Mouse (Mus musculus) testis, adult 2 months (tissue): ENCODE measurements around the gene Cyp2f2. TPM values are rescaled to one million over a fixed set of nuclear protein-coding genes. Genes with fewer than 3 reads are reported as not detected.
A peak's percentile ranks its signal among the peaks of the same experiment; 100 is the strongest.

Experiments
- H3K27ac ChIP-seq: fragments of 200-500 bp; 2 replicates; pipeline ENCODE4 v1.5.1; 2012; ENCODE audit warnings: low read depth, low read length; ENCODE audit not compliant: control insufficient read depth, insufficient read depth
- H3K27me3 ChIP-seq: fragments of 200-500 bp; 2 replicates; pipeline ENCODE4 v1.6.1; 2012; ENCODE audit warnings: mild to moderate bottlenecking, low read length, moderate library complexity; ENCODE audit not compliant: control insufficient read depth, insufficient read depth
- H3K36me3 ChIP-seq: fragments of 200-500 bp; 2 replicates; pipeline ENCODE4 v1.6.1; 2012; ENCODE audit warnings: mild to moderate bottlenecking, low read length; ENCODE audit not compliant: control insufficient read depth, insufficient read depth
- H3K4me1 ChIP-seq: fragments of 200-500 bp; 2 replicates; pipeline ENCODE4 v1.6.1; 2012; ENCODE audit warnings: low read length; ENCODE audit not compliant: control insufficient read depth, insufficient read depth
- H3K4me3 ChIP-seq: fragments of 200-500 bp; 2 replicates; pipeline ENCODE4 v1.5.1; 2012; ENCODE audit warnings: low read depth, mild to moderate bottlenecking, low read length, moderate library complexity, mixed read lengths; ENCODE audit not compliant: control insufficient read depth
- CTCF ChIP-seq: fragments of 200-500 bp; IDR thresholded peaks from 2 replicates; pipeline ENCODE4 v1.5.1; 2012; ENCODE audit warnings: low read depth, mild to moderate bottlenecking, inconsistent platforms, low read length, moderate library complexity; ENCODE audit not compliant: control insufficient read depth, insufficient read depth, insufficient replicate concordance
- POLR2A ChIP-seq: fragments of 200-500 bp; IDR thresholded peaks from 2 replicates; pipeline ENCODE4 v1.6.1; 2012; ENCODE audit warnings: low read depth, mild to moderate bottlenecking, inconsistent platforms, low read length, moderate library complexity; ENCODE audit not compliant: control insufficient read depth
- polyA plus RNA-seq: library from polyadenylated mRNA; depleted of rRNA; stranded (reverse); fragments of >200 nt; gene quantifications from 2 replicates; pipeline ENCODE4 v1.2.3, GENCODE M21; 2012

Cyp2f2 gene
- polyA plus RNA-seq, 1 experiment: 1.2 TPM

- Histone ChIP-seq H3K27ac (no peak overlapping the region), H3K36me3 (no peaks in the 10 kb centered on the region), H3K4me3 (peak overlapping the region; percentile 12; the same call in 1 of the 2 replicates), H3K4me1 (peaks cover 12% of the 10 kb centered on the region), H3K27me3 (no peaks in the 10 kb centered on the region)
- TF ChIP-seq CTCF (no peak), POLR2A (no peak)
These were observed 11.0 kb downstream of the Cyp2f2 start for GRCm38 (mm10) chr7:27130521-27131370.

- no peak overlapping the region; the same call in 1 of the 2 replicates for H3K4me3 ChIP-seq
- TF ChIP-seq CTCF (peak; percentile 84; the same call in 1 of the 2 replicates), POLR2A (no peak)
- peaks cover 12% of the 10 kb centered on the region for H3K4me1 ChIP-seq
These were observed 11.7 kb downstream of the Cyp2f2 start for GRCm38 (mm10) chr7:27131387-27131786.

GRCm38 (mm10) chr7:27132588-27132987, 12.9 kb downstream of the Cyp2f2 start:
- H3K36me3 ChIP-seq: no peaks in the 10 kb centered on the region
- H3K27ac ChIP-seq: no peak overlapping the region
- H3K27me3 ChIP-seq: no peaks in the 10 kb centered on the region
- H3K4me1 ChIP-seq: peaks cover 12% of the 10 kb centered on the region
- H3K4me3 ChIP-seq: no peak overlapping the region
- TF ChIP-seq POLR2A (no peak), CTCF (peak; percentile 36; the same call in 1 of the 2 replicates)

More at GRCm38 (mm10) chr7:27131387-27131786, 11.7 kb downstream of the Cyp2f2 start:
- H3K36me3 ChIP-seq: no peaks in the 10 kb centered on the region
- no peaks in the 10 kb centered on the region for H3K27me3 ChIP-seq
- no peak overlapping the region for H3K27ac ChIP-seq

GRCm38 (mm10) chr7:27133156-27133555, 13.4 kb downstream of the Cyp2f2 start:
- H3K27ac ChIP-seq: no peak overlapping the region
- H3K27me3 ChIP-seq: no peaks in the 10 kb centered on the region
- peaks cover 12% of the 10 kb centered on the region for H3K4me1 ChIP-seq
- no peaks in the 10 kb centered on the region for H3K36me3 ChIP-seq
- TF ChIP-seq CTCF (no peak), POLR2A (no peak)
- no peak overlapping the region for H3K4me3 ChIP-seq

- no peak overlapping the region for H3K4me3 ChIP-seq
- TF ChIP-seq CTCF (no peak), POLR2A (no peak)
- no peaks in the 10 kb centered on the region for H3K27me3 ChIP-seq
- no peaks in the 10 kb centered on the region for H3K36me3 ChIP-seq
- H3K27ac ChIP-seq: no peak overlapping the region
- peaks cover 12% of the 10 kb centered on the region for H3K4me1 ChIP-seq
These were observed 14.0 kb downstream of the Cyp2f2 start for GRCm38 (mm10) chr7:27133757-27134156.

- Histone ChIP-seq H3K4me3 (no peak overlapping the region), H3K36me3 (no peaks in the 10 kb centered on the region), H3K27ac (no peak overlapping the region), H3K27me3 (no peaks in the 10 kb centered on the region), H3K4me1 (peaks cover 4% of the 10 kb centered on the region; the same call in 1 of the 2 replicates)
- TF ChIP-seq POLR2A (no peak), CTCF (no peak)
These were observed 16.8 kb downstream of the Cyp2f2 start for GRCm38 (mm10) chr7:27136410-27136996.

DNA sequence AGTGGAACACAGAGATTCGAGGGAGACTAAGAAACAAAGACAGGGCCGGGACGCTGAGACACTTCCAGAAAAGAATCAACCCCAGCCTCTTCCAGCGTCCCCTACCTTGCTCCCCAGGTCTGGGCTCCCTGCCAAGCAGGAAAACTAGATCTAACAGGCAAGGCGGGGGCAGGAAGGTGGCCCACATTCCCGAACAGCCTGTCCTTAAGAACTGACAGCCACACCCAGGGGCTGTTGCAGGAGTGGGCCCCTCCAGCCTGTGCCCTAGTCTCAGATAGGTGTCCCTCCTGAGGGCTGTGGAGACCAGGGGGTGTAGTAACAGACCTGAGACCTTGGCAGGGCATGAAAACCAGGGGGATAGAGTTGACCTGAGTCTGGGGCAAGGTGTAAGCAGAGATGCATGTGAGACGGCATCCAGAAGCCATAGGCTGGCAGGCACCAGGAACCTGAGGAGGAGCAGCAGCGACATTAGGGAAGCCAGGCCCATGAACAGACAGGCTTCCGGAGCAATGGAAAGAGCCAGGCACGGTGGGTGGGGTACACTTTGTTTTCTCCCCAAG, 33.6 kb downstream of the Cyp2f2 start, which contains the start of gene Cyp2t4:
Gene Cyp2t4, plus strand, starts transcription at position 510 of the 560 bp plus-strand sequence.
- Histone ChIP-seq H3K27me3 (no peaks in the 10 kb centered on the region), H3K4me3 (no peak within 1 kb of the TSS), H3K36me3 (no peaks in the 10 kb centered on the region; the same call in none of the 2 replicates), H3K4me1 (peaks cover 9% of the 10 kb centered on the region), H3K27ac (no peak within 1 kb of the TSS)
- TF ChIP-seq POLR2A: no peak
- no peak for TF ChIP-seq CTCF
